Mouse (Mus musculus) layer of hippocampus, postnatal 25 days (tissue): ENCODE measurements at regions not wholly inside any gene's neighbourhood (a gene's known extent, or its start where the extent isn't known, plus 50 kb on each side); places are given as distances from the start of the nearest gene placed in this dataset.

Experiments
- DNase-seq, 2 experiments: peaks; one replicate each; pipeline ENCODE4 v3.0.0; 2022; ENCODE audit warnings: mixed read lengths in 2 of 2, low spot score in 1 of 2; ENCODE audit errors: extremely low spot score in 1 of 2

- peak; percentile 14 to 42 for DNase-seq
Observed at GRCm38 (mm10) chr11:44211871-44212441, 187.9 kb upstream of the Il12b start.

DNA sequence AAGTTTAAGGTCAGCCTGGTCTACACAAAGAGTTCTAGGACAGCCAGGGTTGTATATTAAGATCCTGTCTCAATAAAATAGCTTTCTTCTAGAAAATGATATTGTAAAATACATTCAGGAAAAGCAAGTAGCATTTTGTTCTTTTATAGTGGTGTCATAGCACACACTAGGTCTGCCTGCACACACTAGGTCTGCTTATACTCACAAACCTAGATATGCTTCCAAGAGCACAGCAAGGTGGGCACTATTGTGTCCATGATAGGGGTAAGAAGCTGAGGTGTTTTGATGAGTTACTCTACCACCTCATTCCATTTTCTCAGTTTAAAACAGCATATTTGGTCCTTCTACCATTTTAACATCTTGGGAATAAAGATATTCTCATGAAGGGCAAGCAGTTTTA, 185.8 kb upstream of the Il12b start:
- no peak for DNase-seq

DNA sequence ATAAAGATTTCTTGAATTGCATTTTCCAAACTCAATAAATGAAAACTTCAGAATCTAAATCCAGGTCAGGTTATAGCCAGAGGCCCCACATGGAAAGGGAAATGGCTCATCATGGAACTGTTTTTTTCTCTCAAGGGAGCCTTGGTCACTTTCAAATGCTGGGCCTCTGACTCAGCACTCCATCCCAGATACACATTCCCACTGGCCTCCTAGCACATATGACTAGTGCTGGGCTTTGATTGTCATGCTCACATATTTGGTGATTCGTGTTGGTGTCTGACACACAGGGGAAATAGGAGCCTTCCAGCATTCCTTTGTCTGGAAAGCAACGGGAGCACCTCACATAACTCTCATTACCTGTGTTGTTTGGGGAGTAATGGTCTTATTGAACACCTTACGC, 183.5 kb upstream of the Il12b start:
- DNase-seq: no peak

GRCm38 (mm10) chr11:44219971-44220370, 179.9 kb upstream of the Il12b start:
- DNase-seq: no peak

DNA sequence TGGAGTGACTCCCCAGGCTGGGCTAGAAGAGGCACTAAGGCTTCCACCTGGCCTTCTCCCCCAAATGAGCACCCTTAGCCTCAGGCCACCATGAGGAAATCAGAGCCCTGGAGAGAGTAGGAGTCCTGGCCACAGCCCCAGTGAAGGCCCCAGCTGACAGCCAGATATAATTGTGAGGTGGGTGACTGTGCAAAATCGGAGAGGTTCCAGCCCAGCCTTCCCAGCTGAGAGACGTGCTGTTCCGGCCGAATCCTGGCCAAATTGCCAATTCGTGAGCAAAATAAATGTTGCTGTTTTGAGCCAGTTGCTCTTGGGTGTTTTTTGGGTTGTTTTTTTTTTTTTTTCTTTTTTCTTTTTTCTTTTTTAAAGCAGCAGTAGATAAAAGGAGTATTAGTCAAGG, 169.9 kb upstream of the Il12b start:
- peak in 1 of 2 experiments; percentile 17 for DNase-seq

DNA sequence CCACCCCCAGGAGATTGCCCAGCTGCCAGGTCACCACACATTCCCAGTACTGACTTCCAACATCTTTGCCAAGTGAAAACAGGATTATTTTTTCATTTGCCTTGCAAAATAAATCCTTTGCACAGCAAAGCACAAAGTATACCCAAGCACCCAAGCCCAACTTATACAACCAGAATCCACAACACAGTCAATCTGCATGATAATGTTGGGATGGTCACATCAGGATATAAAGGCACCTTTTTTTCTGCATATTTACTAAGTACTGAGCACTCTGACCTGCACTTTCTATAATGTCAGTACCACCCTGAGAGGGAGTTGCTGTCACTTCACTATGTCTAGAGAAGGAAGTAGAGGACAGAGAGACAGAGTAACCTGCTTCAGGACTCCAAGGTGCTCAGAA, 164.4 kb upstream of the Il12b start:
- DNase-seq: no peak

- DNase-seq: no peak
Observed at GRCm38 (mm10) chr11:44238051-44238450, 161.8 kb upstream of the Il12b start.

DNA sequence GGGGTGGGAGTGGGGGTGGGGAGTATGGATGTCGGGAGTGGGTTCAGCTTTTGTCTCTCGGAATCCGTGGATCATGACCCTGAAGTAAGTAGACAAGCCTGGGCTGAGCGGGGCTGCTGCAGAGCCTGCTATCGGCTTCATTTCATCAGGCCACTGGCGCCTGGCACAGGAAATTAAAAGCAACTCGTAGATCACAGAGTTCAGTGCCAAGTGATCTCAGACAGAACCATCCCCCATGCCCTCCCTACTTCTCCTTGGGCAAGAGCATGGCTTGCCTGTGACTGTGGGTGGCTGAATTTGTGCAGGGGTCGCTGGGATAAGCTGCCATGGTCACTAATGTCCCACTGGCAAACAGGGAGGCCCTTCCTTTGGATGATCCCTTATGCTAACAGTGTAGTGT, 161.3 kb upstream of the Il12b start:
- DNase-seq: no peak

DNA sequence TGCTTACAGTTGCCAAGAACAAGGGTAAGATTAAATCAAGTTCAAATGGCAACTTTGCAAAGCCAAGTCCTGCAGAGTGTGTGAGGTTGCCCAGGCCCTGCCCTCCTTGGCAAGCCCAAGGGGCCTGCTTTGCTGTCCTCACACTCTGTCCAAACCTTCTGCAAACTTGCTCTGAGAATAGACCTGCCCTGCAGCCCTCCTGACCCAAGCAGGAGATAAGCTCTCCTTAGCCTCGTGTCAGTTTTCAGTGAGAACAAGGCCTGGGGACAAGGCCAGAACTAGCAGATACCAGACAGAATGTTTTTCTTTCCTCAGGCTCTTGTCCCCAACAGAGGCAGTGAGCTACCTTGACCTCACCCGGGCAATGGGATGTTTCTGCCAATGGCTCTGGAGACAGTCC, 156.7 kb upstream of the Il12b start:
- no peak for DNase-seq

- DNase-seq: no peak
Observed at GRCm38 (mm10) chr11:44251821-44252220, 148.0 kb upstream of the Il12b start.

GRCm38 (mm10) chr11:44260376-44261111, 139.3 kb upstream of the Il12b start:
- DNase-seq: no peak

- DNase-seq: no peak
Observed at GRCm38 (mm10) chr11:44261657-44262056, 138.2 kb upstream of the Il12b start.

GRCm38 (mm10) chr11:44262571-44262970, 137.3 kb upstream of the Il12b start:
- no peak for DNase-seq

DNA sequence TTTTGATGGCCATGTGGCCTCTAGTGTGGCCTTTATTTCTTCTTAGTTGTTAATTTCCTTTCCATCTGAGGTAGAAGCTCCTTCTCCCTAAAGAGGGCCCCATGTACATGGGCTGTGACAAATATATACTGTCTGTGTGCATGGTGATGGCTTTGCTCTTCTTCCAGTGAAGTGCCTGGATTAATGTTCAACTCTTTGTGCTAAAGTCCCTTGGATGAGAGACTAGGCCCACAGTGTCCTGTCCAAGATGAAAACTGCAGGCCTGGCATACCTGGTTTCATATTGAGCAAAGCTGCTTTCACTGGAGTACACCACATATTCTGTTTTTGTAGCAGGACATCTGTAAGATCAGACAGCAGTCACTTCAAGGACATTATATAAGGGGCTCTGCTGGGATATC, 127.6 kb upstream of the Il12b start:
- DNase-seq: no peak

DNA sequence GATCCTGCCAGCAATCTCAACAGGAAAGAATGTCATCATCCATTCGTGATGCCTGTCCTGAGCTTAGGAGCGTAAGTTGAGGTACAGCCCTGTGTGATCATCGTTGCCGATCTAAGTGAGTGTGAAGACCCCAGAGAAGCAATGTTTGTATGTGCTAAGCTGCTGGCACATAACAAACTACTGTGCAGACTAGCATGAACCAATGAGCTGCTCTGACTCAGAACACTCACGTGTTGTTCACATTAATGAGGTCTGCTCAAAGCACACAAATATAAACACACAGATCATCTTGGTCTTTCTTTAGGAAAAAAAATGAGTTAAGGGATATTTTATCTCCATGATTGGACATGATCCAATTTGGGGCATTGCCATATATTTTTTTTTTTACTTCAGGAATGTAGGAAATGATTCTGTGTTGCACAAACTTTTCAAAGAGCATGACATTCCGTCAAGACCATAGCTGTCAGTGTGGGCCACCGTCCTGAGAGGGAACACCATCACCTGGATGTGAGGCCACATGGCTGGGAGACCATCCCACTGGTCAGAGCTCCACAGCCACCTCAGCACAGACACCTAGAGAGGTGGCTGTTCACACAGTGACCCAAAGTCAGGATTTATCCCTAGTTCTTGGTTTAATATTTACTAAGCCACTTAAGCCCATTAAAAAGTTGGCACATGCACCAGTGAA, 121.2 kb upstream of the Il12b start:
- no peak for DNase-seq

- no peak for DNase-seq
Observed at GRCm38 (mm10) chr11:44285961-44286360, 113.9 kb upstream of the Il12b start.

- no peak for DNase-seq
Observed at GRCm38 (mm10) chr11:44288825-44289224, 111.0 kb upstream of the Il12b start.

GRCm38 (mm10) chr11:44303786-44304185, 96.1 kb upstream of the Il12b start:
- no peak for DNase-seq

- DNase-seq: no peak
Observed at GRCm38 (mm10) chr11:44316061-44316460, 83.8 kb upstream of the Il12b start.

- no peak for DNase-seq
Observed at GRCm38 (mm10) chr11:44319136-44319535, 80.7 kb upstream of the Il12b start.

GRCm38 (mm10) chr11:44323314-44323713, 76.5 kb upstream of the Il12b start:
- no peak for DNase-seq

DNA sequence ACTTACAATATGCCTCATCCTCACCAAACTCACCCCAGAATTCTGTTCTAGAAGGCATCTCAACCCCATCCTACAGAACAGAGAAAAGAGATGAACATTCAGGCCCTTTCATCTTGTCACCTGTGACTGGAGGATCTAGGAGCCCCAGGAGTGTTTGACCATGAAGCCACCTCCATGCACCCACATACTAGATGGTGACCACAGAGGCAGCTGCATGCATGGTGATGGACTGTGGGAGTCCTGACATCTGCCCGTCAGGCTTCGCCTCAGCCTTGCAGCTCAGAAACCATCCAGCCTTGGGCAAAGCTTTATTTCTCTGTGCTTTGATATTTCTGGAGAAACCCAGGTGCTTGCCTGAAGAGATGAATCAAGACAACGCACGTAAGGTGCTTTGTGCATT, 74.8 kb upstream of the Il12b start:
- DNase-seq: no peak
